Mouse (Mus musculus) liver, postnatal 0 days (tissue): ENCODE measurements at regions not wholly inside any gene's neighbourhood (a gene's known extent, or its start where the extent isn't known, plus 50 kb on each side); places are given as distances from the start of the nearest gene placed in this dataset.

Source experiments
- CTCF ChIP-seq: sonication (generic); IDR thresholded peaks from 2 replicates; pipeline ENCODE4 v1.5.1; 2016; ENCODE audit warnings: antibody characterized with exemption, low read depth
- EP300 ChIP-seq: IDR thresholded peaks from 2 replicates; pipeline ENCODE4 v1.6.1; 2016; ENCODE audit warnings: antibody characterized with exemption, low read depth, mild to moderate bottlenecking

DNA sequence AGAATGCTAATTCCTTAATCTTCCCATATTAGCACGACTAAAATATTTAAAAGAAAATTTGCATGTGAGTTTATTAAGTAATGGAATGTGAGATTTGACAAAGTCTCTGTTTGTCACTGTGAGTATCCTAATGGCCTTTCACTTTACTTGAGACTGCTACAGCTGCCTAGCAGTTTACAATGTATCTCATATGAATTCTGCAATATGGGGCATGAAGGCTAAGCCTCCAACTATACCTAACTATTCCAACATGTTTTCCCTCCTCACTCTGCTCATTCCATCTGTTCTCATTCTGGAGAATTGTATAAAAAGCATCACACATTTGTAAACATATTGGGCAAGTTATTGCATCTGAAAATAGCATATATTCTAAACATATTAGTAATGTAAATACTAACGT is 137.1 kb downstream of the Rprm start:
- TF ChIP-seq CTCF (no peak), EP300 (no peak)
